Mouse (Mus musculus) hindbrain, embryonic 15.5 days (tissue): Measurements from ENCODE around the gene Gpr107. TPM values are rescaled to one million over a fixed set of nuclear protein-coding genes. Genes with fewer than 3 reads are reported as not detected.

ENCODE experiments used
- ATAC-seq: fragments of 200-750 bp; cut with Nextera tagmentation; 2 replicates; pipeline ENCODE4 v1.8.0; 2017; ENCODE audit warnings: low read depth, moderate number of reproducible peaks, moderate TSS enrichment; ENCODE audit not compliant: low FRiP score
- H3K27ac ChIP-seq: fragments of 300-500 bp; sonication (generic); replicated peaks from 2 replicates; pipeline ENCODE4 v1.5.1; 2015; ENCODE audit warnings: mild to moderate bottlenecking, inconsistent platforms
- H3K27me3 ChIP-seq: fragments of 300-500 bp; sonication (generic); 2 replicates; pipeline ENCODE4 v1.6.1; 2015; ENCODE audit warnings: control low read depth, inconsistent platforms
- H3K36me3 ChIP-seq: fragments of 300-500 bp; sonication (generic); 2 replicates; pipeline ENCODE4 v1.6.1; 2015; ENCODE audit warnings: control low read depth, inconsistent platforms
- H3K4me1 ChIP-seq: fragments of 300-500 bp; sonication (generic); replicated peaks from 2 replicates; pipeline ENCODE4 v1.6.1; 2015; ENCODE audit warnings: control low read depth, inconsistent platforms
- H3K4me2 ChIP-seq: fragments of 300-500 bp; sonication (generic); 2 replicates; pipeline ENCODE4 v1.6.1; 2015; ENCODE audit warnings: moderate library complexity, mild to moderate bottlenecking, inconsistent platforms
- H3K4me3 ChIP-seq: fragments of 300-500 bp; sonication (generic); 2 replicates; pipeline ENCODE4 v1.5.1; 2015; ENCODE audit warnings: mild to moderate bottlenecking, inconsistent platforms
- H3K9ac ChIP-seq: fragments of 300-500 bp; sonication (generic); 2 replicates; pipeline ENCODE4 v1.6.1; 2015; ENCODE audit warnings: inconsistent platforms
- H3K9me3 ChIP-seq: fragments of 300-500 bp; sonication (generic); 2 replicates; pipeline ENCODE4 v1.6.1; 2016; ENCODE audit warnings: control low read depth, inconsistent platforms
- WGBS: fragments of 180-500 bp; shearing (Covaris S2); methylation state at CpG from one replicate; pipeline ENCODE4 v1.1.7; 2015; 5-methylcytosine and 5-hydroxymethylcytosine counted together
- polyA plus RNA-seq: library from polyadenylated mRNA; unstranded; fragments of >200 nt; fragmentation: Nextera tagmentation; extraction: Ambion mirVana; gene quantifications from 2 replicates; pipeline ENCODE4 v1.2.1, GENCODE M21; 2015

Gene Gpr107
- polyA plus RNA-seq, 1 experiment from 2014 or later: 38.0 TPM

DNA sequence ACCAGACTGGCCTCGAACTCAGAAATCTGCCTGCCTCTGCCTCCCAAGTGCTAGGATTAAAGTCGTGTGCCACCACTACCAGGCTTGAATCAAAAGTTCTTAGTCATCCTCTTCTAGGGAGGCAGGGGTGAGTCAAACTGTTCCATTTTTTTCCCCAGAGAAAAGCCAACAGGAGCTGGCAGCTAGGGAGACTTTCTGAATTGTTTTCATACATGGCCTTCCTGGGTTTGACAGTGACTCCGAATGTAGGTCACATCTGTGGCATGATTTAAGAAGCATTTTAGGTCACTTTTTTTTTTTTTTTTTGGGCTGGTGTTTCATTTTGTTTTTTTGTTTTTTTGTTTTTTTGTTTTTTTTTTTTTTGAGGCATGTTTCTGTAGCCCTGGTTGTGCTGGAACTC lies 33.9 kb upstream of the Gpr107 start:
- Histone ChIP-seq H3K4me3 (no peak overlapping the region), H3K27ac (no peak overlapping the region), H3K27me3 (no peaks in the 10 kb centered on the region), H3K9me3 (no peaks in the 10 kb centered on the region), H3K4me1 (0 out of 2 replicates have a peak, but pooled peaks cover 13% of the 10 kb centered on the region), H3K4me2 (no peak overlapping the region), H3K36me3 (no peaks in the 10 kb centered on the region), H3K9ac (no peak overlapping the region)
- 88% methylated on average over 3 of the region's 3 CpGs for WGBS
- ATAC-seq: no peak

DNA sequence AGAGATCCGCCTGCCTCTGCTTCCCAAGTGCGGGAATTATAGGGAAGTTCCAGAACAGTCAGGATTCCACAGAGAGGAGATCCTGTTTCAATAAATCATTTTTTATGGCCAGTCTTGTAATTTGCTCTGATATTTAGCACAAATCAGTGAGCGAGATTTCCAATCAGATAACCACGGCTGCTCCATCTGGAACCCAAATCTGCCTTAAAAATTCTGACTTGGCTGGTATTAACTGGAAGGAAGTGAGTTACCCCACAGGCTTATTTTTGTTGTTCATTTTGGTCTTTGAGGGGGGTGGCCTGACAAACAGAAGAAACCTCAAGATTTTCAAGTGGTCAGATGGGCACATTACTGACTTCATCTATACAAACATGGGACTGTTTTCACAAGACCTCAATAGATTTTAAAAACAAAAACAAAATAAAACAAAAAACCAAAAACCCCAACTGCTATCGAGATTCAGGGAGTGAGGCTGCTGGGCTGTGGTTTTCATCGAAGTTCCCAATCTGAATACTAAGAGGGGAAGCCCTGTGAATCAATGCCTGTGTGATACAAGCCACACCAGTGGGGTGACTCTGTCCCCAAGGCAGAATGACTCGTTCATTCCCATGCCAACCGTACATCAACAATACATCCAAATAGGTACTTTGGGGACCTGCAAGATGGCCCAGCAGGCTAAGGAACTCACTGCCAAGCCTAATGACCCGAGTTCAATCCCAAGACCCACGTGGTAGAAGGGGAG lies 33.3 kb upstream of the Gpr107 start:
- H3K4me1 ChIP-seq: 0 out of 2 replicates have a peak, but pooled peaks cover 13% of the 10 kb centered on the region
- 75% methylated on average over 10 of the region's 10 CpGs for WGBS
- no peaks in the 10 kb centered on the region for H3K36me3 ChIP-seq
- H3K4me3 ChIP-seq: no peak overlapping the region
- peak overlapping the region; percentile 71 for H3K27ac ChIP-seq
- no peaks in the 10 kb centered on the region for H3K27me3 ChIP-seq
- H3K4me2 ChIP-seq: no peak overlapping the region
- no peak overlapping the region for H3K9ac ChIP-seq
- H3K9me3 ChIP-seq: no peaks in the 10 kb centered on the region
- 0 out of 2 replicates have a peak, but pooled peaks have one; percentile 50 for ATAC-seq

DNA sequence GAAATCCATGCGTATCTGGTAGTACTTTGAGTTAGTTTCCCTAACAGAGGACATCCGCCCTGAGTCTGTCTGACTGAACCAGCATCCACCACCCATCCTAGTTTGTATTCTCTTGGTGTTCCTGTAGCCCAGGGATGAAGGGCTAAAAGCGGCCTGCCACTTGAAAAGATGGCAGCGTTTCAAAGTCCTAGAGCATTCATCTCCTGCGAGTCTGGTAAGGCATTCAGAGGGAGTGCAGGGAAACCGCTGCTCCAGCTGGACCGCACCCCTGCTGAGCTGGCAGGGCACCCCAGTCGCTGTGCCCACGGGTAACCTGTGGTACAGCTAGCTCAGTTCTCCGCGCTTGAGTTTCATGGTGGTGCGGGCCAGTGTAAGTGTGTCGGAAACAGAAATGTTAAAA lies 32.3 kb upstream of the Gpr107 start:
- H3K9ac ChIP-seq: no peak overlapping the region
- H3K4me2 ChIP-seq: no peak overlapping the region
- no peaks in the 10 kb centered on the region for H3K27me3 ChIP-seq
- H3K4me1 ChIP-seq: 0 out of 2 replicates have a peak, but pooled peaks cover 13% of the 10 kb centered on the region
- H3K27ac ChIP-seq: peak overlapping the region; percentile 71
- H3K4me3 ChIP-seq: no peak overlapping the region
- ATAC-seq: peak; percentile 73
- WGBS: 49% methylated on average over 13 of the region's 13 CpGs
- no peaks in the 10 kb centered on the region for H3K9me3 ChIP-seq
- no peaks in the 10 kb centered on the region for H3K36me3 ChIP-seq

DNA sequence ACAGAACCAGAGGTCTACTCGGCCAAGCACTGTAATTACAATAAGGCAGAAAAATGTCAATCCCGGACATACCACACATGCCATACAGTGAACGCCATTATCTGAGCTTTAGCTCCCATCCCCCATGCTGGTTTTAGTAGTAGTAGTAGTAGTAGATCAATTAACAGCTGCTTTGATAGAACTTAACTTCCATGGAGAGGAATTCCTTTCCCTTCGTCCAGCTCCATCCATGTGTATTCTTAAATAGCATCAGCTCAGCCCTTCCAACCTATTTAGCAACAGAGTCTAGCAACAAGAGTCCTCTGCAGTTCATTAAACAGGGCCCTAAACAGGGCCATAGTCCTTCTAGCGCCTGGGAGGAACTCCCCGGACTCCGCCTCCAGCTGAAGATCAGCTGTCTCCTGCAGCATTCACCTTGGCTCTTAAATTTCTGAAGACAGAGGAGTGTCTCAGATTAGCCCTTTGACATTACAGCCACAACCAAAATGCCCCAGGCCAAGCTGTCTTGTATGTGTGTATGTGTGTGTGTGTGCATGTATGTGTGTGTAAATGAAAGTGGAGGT lies 30.9 kb upstream of the Gpr107 start:
- Histone ChIP-seq H3K9me3 (no peaks in the 10 kb centered on the region), H3K9ac (no peak overlapping the region), H3K4me2 (no peak overlapping the region), H3K36me3 (no peaks in the 10 kb centered on the region), H3K27me3 (no peaks in the 10 kb centered on the region), H3K27ac (no peak overlapping the region), H3K4me1 (0 out of 2 replicates have a peak, but pooled peaks cover 10% of the 10 kb centered on the region), H3K4me3 (no peak overlapping the region)
- no peak for ATAC-seq
- 89% methylated on average over 7 of the region's 7 CpGs for WGBS

DNA sequence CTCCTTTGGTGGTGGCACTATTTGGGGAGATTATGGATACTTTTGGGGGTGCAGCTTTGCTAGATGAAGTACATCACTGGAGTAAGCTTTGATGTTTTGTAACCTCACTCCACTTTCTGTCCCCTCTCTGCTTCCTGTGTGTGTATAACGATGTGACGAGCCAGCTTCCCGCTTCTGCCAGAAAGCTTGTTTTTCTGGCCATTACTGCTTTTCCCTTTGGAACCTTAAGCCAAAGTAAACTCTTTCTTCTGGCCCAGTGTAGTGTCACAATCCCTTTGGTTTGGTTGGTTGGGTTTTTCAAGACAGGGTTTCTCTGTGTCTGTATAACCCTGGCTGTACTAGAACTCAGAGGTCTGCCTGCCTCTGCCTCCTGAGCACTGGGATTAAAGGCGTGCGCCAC lies 29.3 kb upstream of the Gpr107 start:
- H3K4me2 ChIP-seq: no peak overlapping the region
- H3K36me3 ChIP-seq: no peaks in the 10 kb centered on the region
- H3K27ac ChIP-seq: no peak overlapping the region
- H3K9ac ChIP-seq: no peak overlapping the region
- H3K27me3 ChIP-seq: no peaks in the 10 kb centered on the region
- H3K9me3 ChIP-seq: no peaks in the 10 kb centered on the region
- no peak overlapping the region for H3K4me3 ChIP-seq
- 0 out of 2 replicates have a peak, but pooled peaks cover 14% of the 10 kb centered on the region for H3K4me1 ChIP-seq
- ATAC-seq: no peak
- 87% methylated on average over 5 of the region's 5 CpGs for WGBS

DNA sequence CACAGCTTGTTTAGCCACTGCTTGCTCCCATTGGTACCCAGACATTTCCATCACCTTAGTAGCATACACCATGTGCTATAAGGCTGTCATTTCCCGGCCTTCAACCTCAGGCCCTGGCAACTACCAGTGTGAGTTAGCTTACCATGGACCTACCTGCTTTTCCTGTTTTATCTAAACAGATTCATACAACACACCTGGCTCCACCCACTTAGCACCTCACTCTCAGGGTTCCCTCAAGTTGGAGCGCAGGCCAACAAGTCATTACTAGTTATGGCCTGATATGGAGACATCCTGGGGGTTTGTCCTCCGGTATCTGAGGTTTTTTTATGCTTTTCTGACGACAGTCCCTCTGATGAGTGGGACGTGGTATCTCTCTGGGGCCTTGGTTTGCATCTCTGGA lies 28.6 kb upstream of the Gpr107 start:
- H3K27me3 ChIP-seq: no peaks in the 10 kb centered on the region
- no peak for ATAC-seq
- no peak overlapping the region for H3K27ac ChIP-seq
- no peaks in the 10 kb centered on the region for H3K9me3 ChIP-seq
- no peak overlapping the region for H3K4me3 ChIP-seq
- H3K4me2 ChIP-seq: no peak overlapping the region
- H3K4me1 ChIP-seq: 0 out of 2 replicates have a peak, but pooled peaks cover 14% of the 10 kb centered on the region
- H3K36me3 ChIP-seq: no peaks in the 10 kb centered on the region
- H3K9ac ChIP-seq: no peak overlapping the region
- WGBS: 88% methylated on average over 5 of the region's 5 CpGs

DNA sequence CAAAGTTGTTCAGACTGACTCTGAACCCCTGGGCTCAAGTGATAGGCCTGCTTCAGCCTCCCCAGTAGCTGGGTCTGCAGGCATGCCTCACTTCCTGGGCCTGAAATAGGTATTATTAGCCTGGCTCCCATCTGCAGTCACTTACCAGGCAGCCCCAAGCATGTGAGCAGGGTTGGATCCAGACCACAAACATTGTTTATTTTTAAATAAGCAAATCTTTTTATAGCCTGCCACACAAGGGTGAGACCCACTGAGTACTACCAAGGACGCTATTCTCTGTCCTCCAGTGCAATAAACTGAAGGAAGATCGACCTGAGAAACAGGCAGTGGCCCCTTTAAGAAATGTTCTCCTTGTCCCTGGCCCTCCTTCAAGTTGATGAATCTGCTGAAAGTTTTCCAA lies 27.4 kb upstream of the Gpr107 start:
- H3K4me1 ChIP-seq: 0 out of 2 replicates have a peak, but pooled peaks cover 9% of the 10 kb centered on the region
- H3K27me3 ChIP-seq: no peaks in the 10 kb centered on the region
- H3K36me3 ChIP-seq: no peaks in the 10 kb centered on the region
- WGBS: 74% methylated on average over 2 of the region's 2 CpGs
- H3K9me3 ChIP-seq: no peaks in the 10 kb centered on the region
- H3K4me3 ChIP-seq: no peak overlapping the region
- H3K9ac ChIP-seq: no peak overlapping the region
- no peak overlapping the region for H3K4me2 ChIP-seq
- ATAC-seq: no peak
- H3K27ac ChIP-seq: no peak overlapping the region

DNA sequence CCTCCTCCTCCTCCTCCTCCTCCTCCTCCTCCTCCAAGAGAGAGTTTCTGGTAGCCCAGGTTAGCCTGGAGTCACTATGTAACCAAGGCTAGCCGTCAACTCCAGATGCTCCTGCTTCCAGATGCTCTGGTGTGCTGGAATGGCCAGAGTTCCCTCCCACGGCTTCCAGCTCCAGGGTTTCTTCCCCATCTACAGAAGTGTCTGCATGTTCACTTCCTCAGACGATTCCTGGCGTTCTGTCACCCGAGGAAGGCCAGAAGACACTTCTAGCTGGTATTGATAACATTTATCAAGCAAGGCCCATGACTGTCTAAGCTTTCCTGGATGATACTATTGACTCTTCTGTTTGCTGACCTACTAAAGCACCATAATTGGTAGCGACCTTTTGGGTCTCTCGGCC lies 27.0 kb upstream of the Gpr107 start:
- Histone ChIP-seq H3K27me3 (no peaks in the 10 kb centered on the region), H3K4me2 (no peak overlapping the region)
- 84% methylated on average over 7 of the region's 7 CpGs for WGBS

DNA sequence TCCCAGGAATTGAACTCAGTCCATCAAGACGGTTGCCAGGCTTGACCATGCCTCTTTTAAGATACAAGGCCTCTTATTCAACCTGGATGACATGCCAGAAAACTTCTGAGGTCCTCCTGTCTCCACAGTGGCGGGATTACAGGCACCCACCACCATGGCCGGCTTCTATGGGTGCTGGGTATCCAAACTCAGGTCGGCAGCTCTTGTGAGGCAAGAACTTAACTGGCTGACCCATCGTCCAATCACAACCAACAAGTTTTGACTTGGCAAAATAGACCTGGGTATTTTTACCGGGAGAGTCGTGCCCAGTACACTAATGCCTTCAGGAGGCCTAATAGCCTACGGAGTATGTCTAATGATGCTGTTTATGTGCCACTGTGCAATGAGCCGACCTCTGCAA lies 26.1 kb upstream of the Gpr107 start:
- no peak overlapping the region for H3K4me3 ChIP-seq
- no peak for ATAC-seq
- peaks cover 6% of the 10 kb centered on the region; the same call in 1 of the 2 replicates for H3K4me1 ChIP-seq
- no peak overlapping the region for H3K4me2 ChIP-seq
- H3K27ac ChIP-seq: no peak overlapping the region
- H3K9ac ChIP-seq: no peak overlapping the region
- 81% methylated on average over 9 of the region's 9 CpGs for WGBS
- H3K36me3 ChIP-seq: no peaks in the 10 kb centered on the region
- H3K9me3 ChIP-seq: no peaks in the 10 kb centered on the region
- no peaks in the 10 kb centered on the region for H3K27me3 ChIP-seq

More for the DNA sequence above, 27.0 kb upstream of the Gpr107 start:
- no peaks in the 10 kb centered on the region for H3K36me3 ChIP-seq
- no peak for ATAC-seq
- H3K4me1 ChIP-seq: 0 out of 2 replicates have a peak, but pooled peaks cover 4% of the 10 kb centered on the region
- H3K4me3 ChIP-seq: no peak overlapping the region
- H3K9ac ChIP-seq: no peak overlapping the region
- H3K27ac ChIP-seq: no peak overlapping the region
- no peaks in the 10 kb centered on the region for H3K9me3 ChIP-seq

DNA sequence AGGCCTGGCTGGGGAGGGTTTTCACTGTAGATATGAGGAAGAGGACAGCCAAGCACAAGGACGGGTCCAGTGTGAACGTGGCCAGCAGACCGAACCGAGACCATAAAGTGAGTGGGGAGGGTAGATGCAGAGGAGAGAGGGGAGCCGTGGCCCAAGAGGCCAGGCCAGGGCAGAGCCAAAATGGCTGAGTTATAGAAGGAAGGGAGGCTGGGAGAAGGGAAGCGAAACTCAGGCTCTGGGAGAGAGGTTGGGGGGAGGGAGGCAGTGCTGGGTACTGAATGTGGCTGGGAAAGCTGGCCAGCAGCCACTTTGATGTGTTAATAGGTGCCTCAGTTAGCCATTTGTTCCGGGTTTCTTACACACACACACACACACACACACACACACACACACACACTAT lies 24.9 kb upstream of the Gpr107 start:
- H3K4me3 ChIP-seq: no peak overlapping the region
- no peaks in the 10 kb centered on the region for H3K9me3 ChIP-seq
- no peak for ATAC-seq
- H3K27ac ChIP-seq: peak overlapping the region; percentile 42; the same call in 1 of the 2 replicates
- 66% methylated on average over 7 of the region's 7 CpGs for WGBS
- H3K4me1 ChIP-seq: peaks cover 11% of the 10 kb centered on the region; the same call in 1 of the 2 replicates
- H3K9ac ChIP-seq: no peak overlapping the region
- H3K36me3 ChIP-seq: no peaks in the 10 kb centered on the region
- H3K4me2 ChIP-seq: no peak overlapping the region
- H3K27me3 ChIP-seq: no peaks in the 10 kb centered on the region

DNA sequence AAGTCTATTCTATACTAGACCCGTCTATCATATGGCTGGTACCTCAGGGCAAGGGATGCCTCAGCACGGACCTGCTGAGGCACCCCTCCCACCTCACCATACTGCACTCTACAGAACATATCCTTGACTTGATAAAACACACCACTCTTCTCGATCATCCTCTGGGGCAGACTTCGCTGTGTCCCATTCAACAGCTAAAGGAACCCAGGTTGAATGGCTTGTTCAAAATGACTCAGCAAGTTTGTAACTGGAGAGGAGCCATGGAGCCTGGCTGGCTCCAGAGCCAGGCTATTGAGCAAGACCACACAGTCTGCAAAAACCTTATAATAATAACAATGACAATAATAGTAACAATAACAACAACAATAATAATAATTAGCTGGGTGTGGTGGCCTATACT lies 24.2 kb upstream of the Gpr107 start:
- H3K4me2 ChIP-seq: no peak overlapping the region
- peaks cover 15% of the 10 kb centered on the region; the same call in 1 of the 2 replicates for H3K4me1 ChIP-seq
- no peak overlapping the region for H3K4me3 ChIP-seq
- no peak overlapping the region for H3K27ac ChIP-seq
- no peak for ATAC-seq
- no peak overlapping the region for H3K9ac ChIP-seq
- no peaks in the 10 kb centered on the region for H3K9me3 ChIP-seq
- H3K27me3 ChIP-seq: no peaks in the 10 kb centered on the region
- H3K36me3 ChIP-seq: no peaks in the 10 kb centered on the region
- 74% methylated on average over 4 of the region's 4 CpGs for WGBS

DNA sequence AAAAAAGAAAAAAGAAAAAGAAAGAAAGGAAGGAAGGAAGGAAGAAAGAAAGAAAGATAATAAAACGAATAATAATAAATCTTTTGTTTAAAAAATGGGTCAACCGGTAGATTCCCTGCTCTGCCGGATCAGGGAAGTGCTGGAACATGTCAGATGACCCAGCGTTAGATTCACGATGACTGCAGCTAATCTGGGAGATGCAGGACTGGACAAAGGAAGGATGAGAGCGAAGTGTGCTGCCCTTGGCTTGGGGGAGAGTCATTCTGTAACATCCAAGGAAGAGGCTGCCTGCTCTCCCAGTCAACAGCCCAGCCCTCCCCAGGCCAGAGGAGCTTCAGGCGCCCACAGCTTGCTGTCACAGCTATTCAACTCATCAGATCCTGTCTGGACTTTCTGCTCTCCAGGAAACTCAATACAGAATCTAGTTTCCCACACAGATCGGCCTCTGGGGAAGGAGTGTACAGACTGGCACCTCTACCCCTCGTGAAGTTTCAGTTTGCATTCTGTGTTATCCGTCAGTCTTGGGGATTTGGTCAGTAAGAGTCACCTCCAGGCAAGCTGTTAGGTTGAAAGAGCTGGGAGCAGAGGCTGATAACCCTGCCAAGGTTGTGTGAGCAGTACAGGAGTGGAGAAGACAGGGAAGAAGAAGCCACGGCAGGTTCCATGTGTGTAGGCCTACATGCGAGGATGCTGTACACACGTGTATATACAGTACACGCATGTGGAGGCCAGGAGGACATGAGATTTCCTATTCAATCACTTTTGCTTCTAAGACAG lies 22.2 kb upstream of the Gpr107 start:
- Histone ChIP-seq H3K4me2 (no peak overlapping the region), H3K9me3 (no peaks in the 10 kb centered on the region), H3K36me3 (no peaks in the 10 kb centered on the region), H3K27ac (no peak overlapping the region), H3K4me3 (no peak overlapping the region), H3K27me3 (no peaks in the 10 kb centered on the region), H3K9ac (no peak overlapping the region), H3K4me1 (peaks cover 15% of the 10 kb centered on the region; the same call in 1 of the 2 replicates)
- WGBS: 84% methylated on average over 14 of the region's 14 CpGs
- ATAC-seq: no peak
